Mouse (Mus musculus): ENCODE data around the gene Atp5g3. TPM values are rescaled to one million over a fixed set of nuclear protein-coding genes. Genes with fewer than 3 reads are reported as not detected.
"Not testable (repeated sequence)": the region's sequence is repeated elsewhere in the genome, so short reads cannot be mapped to it uniquely, and the experiment has no call there.

The Atp5g3 gene
- polyA plus RNA-seq, 1 experiment, result 1,861 TPM

GRCm38 (mm10) chr2:73903536-73903935, 7.6 kb downstream of the Atp5g3 start:
- Histone ChIP-seq H3K36me3 (ENCODE audit: control insufficient read depth, insufficient read depth) (peaks cover 21% of the 10 kb centered on the region), H3K27me3 (ENCODE audit: control insufficient read depth, insufficient read depth, insufficient read length) (no peaks in the 10 kb centered on the region), H3K79me2 (ENCODE audit: control insufficient read depth, insufficient read depth) (peaks cover 4% of the 10 kb centered on the region), H3K4me3 (no peak overlapping the region), H3ac (ENCODE audit: control insufficient read depth, insufficient read length) (no peak overlapping the region), H3K4me2 (ENCODE audit: low read depth) (no peak overlapping the region)
- TF ChIP-seq TCF3 (IDR thresholded peaks at IDR 0.05; ENCODE audit: insufficient read length, low read depth) (no peak), SRF (IDR thresholded peaks at IDR 0.05; ENCODE audit: control insufficient read depth, insufficient read length, low read depth) (no peak), TCF12 (IDR thresholded peaks at IDR 0.05; ENCODE audit: insufficient read depth, poor library complexity, severe bottlenecking) (no peak), POLR2A (IDR thresholded peaks at IDR 0.05; ENCODE audit: insufficient read length, low read depth) (no peak), MYOD1 (IDR thresholded peaks at IDR 0.05; ENCODE audit: control insufficient read depth in 1 of 3, insufficient read length in 2 of 3, low read depth in 2 of 3) (no peak), MAX (IDR thresholded peaks at IDR 0.05; ENCODE audit: low read depth) (no peak), POLR2AphosphoS2 (IDR thresholded peaks at IDR 0.05; ENCODE audit: insufficient read length, low read depth) (no peak), REST (IDR thresholded peaks at IDR 0.05; ENCODE audit: insufficient read depth, insufficient read length) (no peak), MYOG (IDR thresholded peaks at IDR 0.05; ENCODE audit: control insufficient read depth in 1 of 3, insufficient read depth in 1 of 3, insufficient read length in 2 of 3, low read depth in 2 of 3) (no peak), USF1 (IDR thresholded peaks at IDR 0.05; ENCODE audit: low read depth) (no peak), CEBPB (IDR thresholded peaks at IDR 0.05; ENCODE audit: insufficient read depth, poor library complexity, severe bottlenecking) (no peak), E2F4 (IDR thresholded peaks at IDR 0.05; ENCODE audit: insufficient read depth) (no peak)

- H3K27me3 ChIP-seq (ENCODE audit: control insufficient read depth, insufficient read depth, insufficient read length); H3K36me3 ChIP-seq (ENCODE audit: control insufficient read depth, insufficient read depth); H3K4me2 ChIP-seq (ENCODE audit: low read depth); H3K4me3 ChIP-seq; H3K79me2 ChIP-seq (ENCODE audit: control insufficient read depth, insufficient read depth); H3ac ChIP-seq (ENCODE audit: control insufficient read depth, insufficient read length): not testable (repeated sequence)
Measured at GRCm38 (mm10) chr2:73902328-73902727, 8.8 kb downstream of the Atp5g3 start.

GRCm38 (mm10) chr2:73901169-73901568, 10.0 kb downstream of the Atp5g3 start:
- Histone ChIP-seq H3K36me3 (ENCODE audit: control insufficient read depth, insufficient read depth) (no peaks in the 10 kb centered on the region), H3K79me2 (ENCODE audit: control insufficient read depth, insufficient read depth) (no peaks in the 10 kb centered on the region), H3ac (ENCODE audit: control insufficient read depth, insufficient read length) (no peak overlapping the region), H3K4me2 (ENCODE audit: low read depth) (no peak overlapping the region), H3K4me3 (no peak overlapping the region), H3K27me3 (ENCODE audit: control insufficient read depth, insufficient read depth, insufficient read length) (no peaks in the 10 kb centered on the region)
- TF ChIP-seq MAX (IDR thresholded peaks at IDR 0.05; ENCODE audit: low read depth) (no peak), TCF3 (IDR thresholded peaks at IDR 0.05; ENCODE audit: insufficient read length, low read depth) (no peak), REST (IDR thresholded peaks at IDR 0.05; ENCODE audit: insufficient read depth, insufficient read length) (no peak), E2F4 (IDR thresholded peaks at IDR 0.05; ENCODE audit: insufficient read depth) (no peak), USF1 (IDR thresholded peaks at IDR 0.05; ENCODE audit: low read depth) (no peak), POLR2AphosphoS2 (IDR thresholded peaks at IDR 0.05; ENCODE audit: insufficient read length, low read depth) (no peak), TCF12 (IDR thresholded peaks at IDR 0.05; ENCODE audit: insufficient read depth, poor library complexity, severe bottlenecking) (no peak), POLR2A (IDR thresholded peaks at IDR 0.05; ENCODE audit: insufficient read length, low read depth) (no peak), MYOG (IDR thresholded peaks at IDR 0.05; ENCODE audit: control insufficient read depth in 1 of 3, insufficient read depth in 1 of 3, insufficient read length in 2 of 3, low read depth in 2 of 3) (no peak), MYOD1 (IDR thresholded peaks at IDR 0.05; ENCODE audit: control insufficient read depth in 1 of 3, insufficient read length in 2 of 3, low read depth in 2 of 3) (no peak), CEBPB (IDR thresholded peaks at IDR 0.05; ENCODE audit: insufficient read depth, poor library complexity, severe bottlenecking) (no peak), SRF (IDR thresholded peaks at IDR 0.05; ENCODE audit: control insufficient read depth, insufficient read length, low read depth) (no peak)

- no peaks in the 10 kb centered on the region for H3K36me3 ChIP-seq (ENCODE audit: control insufficient read depth, insufficient read depth)
- no peak overlapping the region for H3K4me3 ChIP-seq
- TF ChIP-seq MAX (IDR thresholded peaks at IDR 0.05; ENCODE audit: low read depth) (no peak), MYOD1 (IDR thresholded peaks at IDR 0.05; ENCODE audit: control insufficient read depth in 1 of 3, insufficient read length in 2 of 3, low read depth in 2 of 3) (no peak), CEBPB (IDR thresholded peaks at IDR 0.05; ENCODE audit: insufficient read depth, poor library complexity, severe bottlenecking) (no peak), POLR2AphosphoS2 (IDR thresholded peaks at IDR 0.05; ENCODE audit: insufficient read length, low read depth) (no peak), TCF12 (IDR thresholded peaks at IDR 0.05; ENCODE audit: insufficient read depth, poor library complexity, severe bottlenecking) (no peak), TCF3 (IDR thresholded peaks at IDR 0.05; ENCODE audit: insufficient read length, low read depth) (no peak), MYOG (IDR thresholded peaks at IDR 0.05; ENCODE audit: control insufficient read depth in 1 of 3, insufficient read depth in 1 of 3, insufficient read length in 2 of 3, low read depth in 2 of 3) (no peak), POLR2A (IDR thresholded peaks at IDR 0.05; ENCODE audit: insufficient read length, low read depth) (no peak), E2F4 (IDR thresholded peaks at IDR 0.05; ENCODE audit: insufficient read depth) (no peak), USF1 (IDR thresholded peaks at IDR 0.05; ENCODE audit: low read depth) (no peak)
- no peak overlapping the region for H3K4me2 ChIP-seq (ENCODE audit: low read depth)
- H3K79me2 ChIP-seq (ENCODE audit: control insufficient read depth, insufficient read depth), result no peaks in the 10 kb centered on the region
- no peak overlapping the region for H3ac ChIP-seq (ENCODE audit: control insufficient read depth, insufficient read length)
- H3K27me3 ChIP-seq (ENCODE audit: control insufficient read depth, insufficient read depth, insufficient read length), result no peaks in the 10 kb centered on the region
Measured at GRCm38 (mm10) chr2:73900364-73900763, 10.8 kb downstream of the Atp5g3 start.

GRCm38 (mm10) chr2:73896919-73897318, 14.2 kb downstream of the Atp5g3 start:
- not testable (repeated sequence) for H3K36me3 ChIP-seq (ENCODE audit: control insufficient read depth, insufficient read depth); H3K4me2 ChIP-seq (ENCODE audit: low read depth); H3K79me2 ChIP-seq (ENCODE audit: control insufficient read depth, insufficient read depth); H3K27me3 ChIP-seq (ENCODE audit: control insufficient read depth, insufficient read depth, insufficient read length); H3ac ChIP-seq (ENCODE audit: control insufficient read depth, insufficient read length); H3K4me3 ChIP-seq
